Mouse (Mus musculus) liver, adult (tissue): ENCODE measurements around the gene Xrcc5.

Source experiments
- GATA4 ChIP-seq: IDR thresholded peaks from 2 replicates; pipeline ENCODE4 v1.6.1; 2014; ENCODE audit warnings: mild to moderate bottlenecking, low read length; ENCODE audit not compliant: insufficient replicate concordance

Gene Xrcc5

GRCm38 (mm10) chr1:72306679-72307181 is 491 bp upstream of the Xrcc5 start:
- TF ChIP-seq GATA4, result no peak

- TF ChIP-seq GATA4, result no peak
Measured at GRCm38 (mm10) chr1:72308919-72309318, 1.7 kb downstream of the Xrcc5 start.

- no peak for TF ChIP-seq GATA4
Measured at GRCm38 (mm10) chr1:72309744-72310424, 2.7 kb downstream of the Xrcc5 start.

DNA sequence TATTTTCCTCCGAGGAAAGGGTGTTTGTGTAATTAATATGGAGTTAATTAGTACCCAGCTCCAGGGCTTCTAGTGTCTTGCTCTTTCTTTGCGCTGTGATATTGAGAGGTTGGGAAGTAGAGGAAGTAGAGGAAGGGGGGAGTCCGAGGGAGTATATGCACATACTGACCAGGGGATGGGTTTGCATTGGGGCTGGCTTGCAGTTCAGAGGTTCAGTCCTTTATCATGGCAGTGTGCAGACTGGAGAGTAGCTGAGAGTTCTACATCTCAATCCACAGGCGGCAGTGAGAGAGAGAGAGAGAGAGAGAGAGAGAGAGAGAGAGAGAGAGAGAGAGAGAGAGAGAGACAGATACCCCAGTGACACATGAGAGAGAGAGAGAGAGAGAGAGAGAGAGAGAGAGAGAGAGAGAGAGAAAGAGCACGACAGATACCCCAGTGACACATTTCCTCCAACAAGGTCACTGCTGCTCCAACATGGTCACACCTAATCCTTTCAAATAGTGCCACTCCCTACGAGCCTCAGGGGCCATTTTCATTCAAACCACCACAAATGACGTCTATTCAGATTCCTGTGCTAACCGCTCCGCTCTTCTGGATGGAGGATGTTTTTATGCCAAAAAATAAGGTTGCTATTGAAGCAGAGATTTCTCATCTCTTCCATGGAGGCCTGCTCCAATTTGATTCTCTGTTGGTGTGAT is 5.6 kb downstream of the Xrcc5 start:
- no peak for TF ChIP-seq GATA4

GRCm38 (mm10) chr1:72313399-72314039 is 6.3 kb downstream of the Xrcc5 start:
- no peak for TF ChIP-seq GATA4

- TF ChIP-seq GATA4, result no peak
Measured at GRCm38 (mm10) chr1:72315447-72315846, 8.2 kb downstream of the Xrcc5 start.

- no peak for TF ChIP-seq GATA4
Measured at GRCm38 (mm10) chr1:72316409-72316808, 9.2 kb downstream of the Xrcc5 start.

DNA sequence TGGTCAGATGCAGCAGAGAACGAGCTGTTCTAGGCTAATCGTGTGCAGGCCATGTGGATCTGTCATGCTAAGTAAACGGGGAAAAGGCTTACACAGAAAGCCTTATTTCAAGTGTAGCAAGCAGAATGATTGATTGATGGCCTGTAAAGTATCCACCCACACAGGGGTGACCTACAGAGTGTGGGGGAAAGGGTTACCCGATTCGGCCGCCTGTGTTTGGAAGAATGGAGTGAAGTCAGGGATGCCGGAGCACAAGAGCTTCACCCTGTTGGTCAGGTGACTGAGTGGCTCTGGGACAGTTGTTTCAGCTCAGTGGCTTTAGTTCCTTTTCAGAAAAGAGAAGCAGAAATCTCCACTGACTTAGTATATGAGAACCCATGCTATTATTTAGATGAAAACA is 9.7 kb downstream of the Xrcc5 start:
- no peak for TF ChIP-seq GATA4

DNA sequence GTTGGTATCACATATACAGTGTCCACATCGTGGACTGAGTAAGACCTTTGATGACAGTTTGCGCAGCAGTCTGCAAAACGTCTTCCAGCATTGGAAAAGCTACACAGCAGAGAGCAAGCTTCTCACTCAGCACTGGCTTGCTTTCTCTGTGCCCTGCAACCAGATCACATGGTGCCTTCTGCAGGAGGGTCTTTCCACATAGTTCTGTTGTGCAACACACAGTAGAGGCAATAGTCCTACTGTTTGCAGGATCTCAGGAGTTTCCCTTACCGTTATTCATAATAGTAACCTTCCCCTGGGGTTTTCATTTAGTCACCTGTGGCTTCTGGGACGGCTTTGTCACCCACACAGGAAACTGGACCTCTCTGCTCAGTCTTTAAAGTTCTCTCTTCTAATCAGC is 13.5 kb downstream of the Xrcc5 start:
- TF ChIP-seq GATA4, result no peak

- no peak for TF ChIP-seq GATA4
Measured at GRCm38 (mm10) chr1:72323248-72323647, 16.0 kb downstream of the Xrcc5 start.

DNA sequence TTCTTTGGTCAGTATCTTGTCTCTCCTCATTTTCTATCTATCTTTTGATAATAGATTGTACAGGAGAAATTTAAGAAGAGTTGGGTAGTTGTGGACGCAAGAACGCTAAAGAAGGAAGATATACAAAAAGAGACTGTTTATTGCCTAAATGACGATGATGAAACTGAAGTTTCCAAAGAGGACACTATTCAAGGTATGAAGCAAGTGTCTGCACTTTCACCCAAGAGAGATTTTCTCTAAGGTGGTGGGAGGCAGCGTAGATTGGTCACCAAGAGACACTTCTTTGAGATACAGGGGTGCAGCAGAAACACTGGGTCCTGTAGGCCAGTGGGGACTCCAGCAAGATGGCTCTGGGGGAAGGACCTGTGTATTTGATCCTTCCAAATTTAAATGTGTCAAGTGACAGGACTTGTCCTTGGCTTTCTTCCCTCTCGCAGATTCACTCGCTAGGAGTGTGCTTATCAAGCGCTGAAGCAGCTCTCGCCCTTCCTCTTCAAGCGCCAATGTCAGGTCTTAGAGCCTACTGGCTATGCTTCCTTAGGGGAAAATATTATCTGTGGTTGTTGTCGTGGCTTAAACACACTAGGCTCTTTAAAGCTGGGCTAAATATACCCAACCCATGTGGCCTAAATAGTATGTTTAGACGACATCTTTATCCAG is 19.1 kb downstream of the Xrcc5 start:
- TF ChIP-seq GATA4, result no peak

DNA sequence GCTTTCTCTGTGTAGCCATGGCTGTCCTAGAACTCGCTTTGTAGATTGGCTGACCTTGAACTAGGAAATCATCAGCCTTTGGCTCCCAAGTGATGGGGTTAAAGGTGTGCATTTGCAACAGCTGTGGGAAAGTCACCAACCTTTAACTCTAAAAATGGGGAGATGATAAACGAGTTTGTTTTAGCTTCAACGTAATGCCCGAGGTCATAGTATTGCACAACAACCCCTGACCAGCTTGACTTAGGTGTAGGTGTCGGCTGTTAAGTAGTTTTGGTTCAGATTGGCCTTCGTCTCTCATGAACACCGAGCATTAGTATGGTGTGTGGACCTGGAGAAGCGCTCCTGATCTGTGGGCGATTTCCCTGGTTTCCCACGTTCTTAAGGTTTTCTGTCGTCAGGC is 27.6 kb downstream of the Xrcc5 start:
- TF ChIP-seq GATA4, result no peak

GRCm38 (mm10) chr1:72336780-72337179 is 29.6 kb downstream of the Xrcc5 start:
- TF ChIP-seq GATA4, result no peak

GRCm38 (mm10) chr1:72338341-72338740 is 31.1 kb downstream of the Xrcc5 start:
- no peak for TF ChIP-seq GATA4

- no peak for TF ChIP-seq GATA4
Measured at GRCm38 (mm10) chr1:72347873-72348272, 40.7 kb downstream of the Xrcc5 start.
